Mouse (Mus musculus): ENCODE results near the gene Plod3.

GRCm38 (mm10) chr5:136950521-136950920 is 36.3 kb upstream of the Plod3 start:
- TF ChIP-seq CTCF (IDR thresholded peaks at IDR 0.05; ENCODE audit: control insufficient read depth, insufficient read depth, low read length) (no peak), POLR2A (IDR thresholded peaks at IDR 0.05; ENCODE audit: borderline replicate concordance, control insufficient read depth, low read depth, low read length) (no peak)
